Mouse (Mus musculus): Measurements from ENCODE around the gene Slc25a40. TPM values are rescaled to one million over a fixed set of nuclear protein-coding genes. Genes with fewer than 3 reads are reported as not detected.

Slc25a40 gene
- total RNA-seq (2021), result 1 to 10 TPM; 7.9 to 8.6 TPM
- long read RNA-seq, experiment 1, partial matches to known transcripts, result 1 of 9 reads
- long read RNA-seq, experiment 1, other reads (novel, unspliced or antisense), result 2 of 9 reads
- long read RNA-seq, experiment 2, partial matches to known transcripts, result 0 of 2 reads
- long read RNA-seq, experiment 2, other reads (novel, unspliced or antisense), result 0 of 2 reads

DNA sequence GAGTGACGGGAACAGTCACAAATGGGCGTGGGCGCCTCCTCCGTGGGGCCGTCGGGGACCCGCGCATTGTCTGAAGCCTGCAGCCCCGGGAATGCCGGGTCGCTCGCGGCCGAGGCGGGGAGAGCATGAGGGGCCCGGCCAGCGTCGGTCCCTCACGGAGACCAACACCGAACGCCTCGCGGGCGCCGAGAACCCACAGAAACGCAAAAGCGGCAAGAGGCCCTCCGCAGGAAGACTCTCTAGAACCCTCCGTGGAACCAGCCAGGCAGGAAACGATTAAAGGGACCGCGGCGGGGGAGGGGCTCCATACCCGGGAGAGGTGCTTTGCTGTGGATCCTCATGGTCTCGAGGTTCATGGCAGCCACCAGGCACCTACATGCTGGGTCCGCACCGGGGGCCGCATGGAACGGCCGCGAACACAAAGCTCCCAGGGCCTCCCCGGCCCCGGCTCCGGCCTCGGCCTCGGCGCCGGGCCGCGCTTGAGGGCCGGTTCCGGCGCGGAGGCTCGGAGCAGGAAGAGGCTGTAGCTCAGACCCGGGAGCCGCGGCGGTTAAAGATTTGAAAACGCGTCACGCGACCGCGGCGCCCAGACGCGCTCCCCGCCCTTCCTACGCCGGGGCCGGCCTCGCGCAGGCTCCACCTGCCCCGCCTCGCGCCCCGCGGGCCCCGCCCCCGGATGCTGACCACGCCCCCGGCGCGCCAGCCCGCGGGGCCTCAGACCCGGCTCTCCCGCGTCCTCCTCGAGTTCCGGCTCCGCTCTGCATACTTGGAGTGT, at the start of gene Slc25a40, which contains the start of gene Dbf4:
Slc25a40 (plus strand) TSS at position 694 of the 775 bp plus-strand sequence.
Dbf4 (minus strand) TSS at position 560 of the 775 bp plus-strand sequence.
- peak; percentile 92 to 95 for DNase-seq

DNA sequence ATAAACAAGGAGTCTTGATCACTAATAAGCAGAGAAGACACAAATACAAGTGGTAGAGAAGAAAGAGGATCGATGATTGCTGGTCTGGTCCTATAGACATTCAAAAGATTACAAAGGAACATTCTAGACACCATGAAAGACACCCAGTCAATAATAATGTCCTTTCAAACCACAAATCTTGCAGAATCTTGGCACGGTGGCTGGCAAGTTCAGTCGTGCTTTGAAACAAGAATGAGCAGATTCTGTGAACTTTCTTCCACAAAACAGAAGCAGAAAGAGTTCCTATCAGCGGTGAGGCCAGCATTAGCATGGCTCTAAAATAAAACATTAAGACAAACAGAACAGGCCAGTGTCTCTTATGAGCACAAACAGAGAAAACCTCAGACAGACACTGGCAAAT, 49.2 kb upstream of the Slc25a40 start:
- DNase-seq, result no peak

DNA sequence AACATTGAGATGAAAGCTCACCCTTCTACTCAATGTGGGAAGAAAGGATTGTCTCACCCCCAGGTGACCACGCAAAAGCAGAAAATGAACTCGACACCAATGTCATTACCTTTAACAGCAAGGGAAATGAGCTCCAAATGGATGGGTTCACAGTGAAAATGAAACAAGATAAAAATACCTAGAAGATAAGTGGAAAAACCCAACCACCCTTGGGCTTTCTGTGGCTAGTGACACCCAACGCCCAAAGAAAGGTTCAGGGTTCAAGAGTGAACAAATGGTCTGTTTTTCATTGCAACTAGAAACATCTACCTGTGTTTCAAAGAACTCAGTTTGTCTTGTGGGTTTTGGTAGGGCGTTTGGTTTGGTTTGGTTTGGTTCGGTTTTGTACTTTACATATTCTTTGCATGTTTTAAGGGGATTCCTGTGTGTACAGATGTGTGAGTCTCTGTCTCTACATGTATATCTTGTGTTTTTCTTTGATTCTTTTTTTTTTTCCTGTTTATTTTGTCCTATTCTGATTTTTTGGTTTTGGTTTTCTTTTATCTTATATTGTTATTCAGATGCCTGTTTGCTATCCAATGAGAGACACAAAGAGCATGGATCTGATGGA, 48.2 kb upstream of the Slc25a40 start:
- no peak for DNase-seq

DNA sequence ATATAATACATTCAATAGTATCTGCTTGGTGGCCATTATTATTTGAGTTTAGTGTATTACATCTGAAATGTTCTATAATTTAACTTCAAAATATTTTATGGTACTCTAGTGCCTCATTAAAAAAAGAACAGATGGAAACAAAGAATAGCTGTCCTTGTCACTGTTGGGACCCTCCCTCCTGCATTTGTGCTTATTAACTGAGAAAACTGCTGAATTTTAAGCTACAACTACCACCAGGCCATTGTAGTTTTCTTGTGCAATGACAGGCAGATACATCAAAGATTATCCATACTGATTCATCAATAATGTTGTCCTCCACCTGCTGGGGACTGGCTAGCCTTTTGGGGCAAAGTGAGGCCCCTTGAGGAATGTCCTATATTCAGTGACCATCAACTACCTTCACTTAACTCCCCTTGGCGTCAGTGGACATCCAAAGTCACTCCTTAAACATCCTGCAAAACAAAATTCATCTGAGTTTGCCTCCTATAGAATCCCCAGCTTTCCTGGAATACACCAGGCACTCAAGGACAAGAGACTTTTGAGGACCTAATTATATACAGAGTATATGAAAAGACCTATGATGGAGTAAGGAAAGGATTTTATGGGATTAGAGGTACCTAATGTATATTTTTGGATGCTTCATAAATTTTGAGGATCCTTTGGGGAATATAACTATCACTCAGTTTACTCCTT, 28.6 kb upstream of the Slc25a40 start:
- no peak for DNase-seq

DNA sequence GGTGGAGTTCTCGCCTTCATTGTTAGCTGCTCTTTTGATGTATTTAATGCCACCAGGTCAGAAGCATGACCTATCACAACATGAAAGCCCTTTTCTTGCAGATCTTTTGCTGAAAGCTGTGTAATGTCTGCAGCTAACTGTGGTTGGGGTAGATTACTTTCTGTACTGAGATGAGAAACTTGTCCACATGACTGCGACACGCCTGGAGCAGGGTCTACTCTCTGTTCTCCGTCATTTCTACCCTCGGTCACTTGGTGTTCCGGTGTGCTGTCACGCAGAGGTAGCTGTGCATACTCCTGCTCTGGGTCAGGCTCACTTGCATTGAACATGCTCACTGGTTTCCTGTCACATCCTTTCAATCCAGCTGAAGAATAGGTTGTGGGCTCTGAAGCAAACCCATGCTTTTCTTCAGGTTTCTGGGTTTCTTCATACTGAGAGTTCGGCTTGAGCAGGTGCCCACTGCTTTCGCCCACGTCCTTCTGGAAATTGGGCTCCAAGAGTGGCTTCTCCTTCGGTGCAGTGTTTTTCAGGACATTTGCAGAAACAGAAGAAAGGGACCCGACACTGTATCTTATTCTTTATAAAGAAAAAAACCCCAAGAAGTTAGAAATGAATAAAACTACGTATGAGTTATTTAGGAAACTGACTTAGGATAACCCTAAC, 24.9 kb upstream of the Slc25a40 start:
- DNase-seq, result no peak

DNA sequence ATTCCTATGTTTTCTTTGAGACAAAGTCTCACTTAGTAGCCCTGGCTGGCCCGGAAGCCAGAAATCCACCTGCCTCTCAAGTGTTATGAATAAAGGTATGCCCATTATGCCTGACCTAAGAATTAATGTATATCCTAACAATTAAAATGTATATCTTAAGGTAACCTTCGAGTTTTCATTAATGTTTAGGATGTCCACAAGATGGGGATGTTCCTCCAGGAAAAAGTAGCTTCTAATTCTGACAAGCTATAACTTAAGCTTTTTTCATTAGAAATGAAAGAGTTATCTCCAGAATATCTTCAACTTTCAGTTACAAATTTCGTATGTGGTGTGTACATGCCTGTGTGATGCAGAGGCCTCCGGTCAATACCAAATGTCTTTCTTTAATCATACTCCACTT, 13.9 kb upstream of the Slc25a40 start:
- no peak for DNase-seq

DNA sequence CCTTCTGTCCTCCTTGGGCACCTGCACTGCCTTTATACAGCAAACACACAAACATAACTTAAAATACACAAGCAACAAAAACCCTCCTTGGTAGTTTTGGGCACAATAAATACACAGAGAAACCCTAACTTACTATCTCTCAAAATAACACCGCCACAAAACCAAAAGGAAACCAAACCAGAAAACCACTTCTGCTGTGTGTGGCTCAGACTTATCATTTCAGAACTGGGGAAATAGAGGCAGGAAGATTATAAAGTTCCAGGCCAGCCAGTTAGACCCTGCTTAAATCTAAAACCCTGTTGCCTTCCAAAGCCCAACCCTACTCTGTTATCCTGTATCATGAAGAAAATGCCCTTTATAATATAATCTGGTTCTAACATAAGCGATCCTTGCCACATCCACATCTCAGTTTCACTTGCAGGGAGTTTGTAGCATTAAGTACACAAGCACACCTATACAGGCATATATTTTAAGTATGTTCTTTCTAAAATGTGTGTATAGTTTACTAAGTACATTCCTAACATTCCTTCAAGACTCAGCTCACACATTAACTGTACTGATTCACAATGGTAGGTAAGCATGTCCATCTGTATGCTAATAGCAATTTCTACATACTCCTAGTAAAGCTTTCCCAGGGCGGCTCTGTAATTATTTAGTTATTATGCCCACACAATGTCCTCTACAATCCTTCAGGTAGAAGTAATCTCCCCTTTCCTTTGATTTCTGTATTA, 5.8 kb upstream of the Slc25a40 start:
- no peak for DNase-seq

DNA sequence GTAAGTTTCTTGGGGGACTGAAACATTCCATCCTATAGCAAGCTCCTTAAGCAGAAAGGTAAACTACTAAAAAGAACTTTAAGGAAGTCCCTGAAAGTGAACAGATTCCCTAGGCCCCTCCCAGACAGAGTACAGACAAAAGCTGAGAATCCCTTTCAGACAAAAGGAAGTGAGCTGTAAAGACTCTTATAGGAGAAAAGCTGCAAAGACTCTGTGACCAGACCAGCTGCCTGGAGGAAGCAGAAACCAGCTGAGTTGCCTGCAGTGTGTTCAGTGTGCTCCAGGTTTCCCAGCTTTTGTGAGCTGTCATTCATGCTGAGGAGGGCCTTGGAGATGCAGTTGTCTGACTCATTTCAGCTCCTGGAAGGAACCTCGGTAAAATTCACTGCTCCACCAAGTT, 5.2 kb upstream of the Slc25a40 start:
- DNase-seq, result no peak

DNA sequence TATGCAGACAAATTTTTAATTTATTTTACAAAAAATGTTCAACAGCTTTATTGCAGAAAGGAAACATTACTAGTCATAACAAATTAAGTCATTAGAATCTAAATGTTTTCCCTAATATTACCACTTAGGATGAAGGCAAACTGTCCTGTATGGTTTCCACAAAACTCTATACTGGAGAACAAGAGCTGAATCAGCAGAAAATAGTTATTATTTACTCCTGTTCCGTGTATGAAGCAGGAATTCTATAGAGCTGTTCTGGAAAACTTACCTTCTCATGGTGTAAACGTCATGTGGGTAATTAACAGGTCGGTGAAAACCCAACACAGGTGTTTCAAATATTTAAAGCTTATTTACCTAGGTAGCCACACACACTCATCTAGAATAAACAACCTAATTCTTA, 1.2 kb upstream of the Slc25a40 start:
- DNase-seq, result no peak

DNA sequence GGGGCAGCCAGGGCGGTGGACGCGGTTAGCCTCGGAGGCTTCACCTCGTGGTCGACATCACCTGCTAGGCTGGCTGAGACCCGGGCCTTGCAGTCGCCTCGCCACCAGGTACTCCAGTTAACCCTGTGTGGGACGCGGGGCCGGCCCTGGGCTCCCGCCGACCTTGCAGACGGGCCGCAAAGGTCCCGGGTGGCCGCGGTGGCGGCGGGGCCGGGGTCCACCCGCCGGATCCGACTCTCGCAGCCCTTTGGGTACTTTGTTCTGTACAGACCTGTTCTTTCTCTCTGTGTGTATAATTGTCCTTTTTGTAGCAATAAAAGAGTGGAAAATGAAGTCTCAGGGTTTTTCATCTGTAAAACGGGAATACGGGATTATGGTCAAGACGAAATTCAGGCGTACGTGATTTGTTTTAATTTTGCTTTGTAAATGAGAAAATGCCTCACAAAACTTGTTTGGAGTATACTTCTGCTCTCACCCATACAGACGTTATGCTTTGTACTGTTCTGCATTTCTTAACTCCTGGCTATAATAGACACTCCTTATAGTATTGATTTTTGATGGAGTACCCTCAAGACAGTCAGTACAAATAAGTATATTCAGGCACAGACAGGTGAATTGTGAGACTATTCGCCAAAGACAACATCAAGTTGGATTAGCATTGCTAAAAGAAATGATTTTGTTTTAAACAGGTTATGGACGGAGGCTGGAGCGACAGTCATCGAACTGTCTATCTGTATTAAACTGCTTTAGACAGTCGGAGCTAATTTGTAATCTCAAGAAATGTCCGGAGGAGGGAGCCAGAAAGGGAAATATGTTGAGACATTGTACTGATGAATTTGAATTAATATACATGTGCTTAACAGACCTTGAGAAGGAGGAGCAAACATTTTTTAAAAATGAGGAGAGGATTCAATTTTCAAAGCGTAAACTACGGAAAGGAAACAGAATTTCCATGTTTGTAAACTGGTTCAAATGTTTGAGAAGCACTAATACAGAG, 580 bp downstream of the Slc25a40 start:
- DNase-seq, result peak in 1 of 2 experiments; percentile 11

DNA sequence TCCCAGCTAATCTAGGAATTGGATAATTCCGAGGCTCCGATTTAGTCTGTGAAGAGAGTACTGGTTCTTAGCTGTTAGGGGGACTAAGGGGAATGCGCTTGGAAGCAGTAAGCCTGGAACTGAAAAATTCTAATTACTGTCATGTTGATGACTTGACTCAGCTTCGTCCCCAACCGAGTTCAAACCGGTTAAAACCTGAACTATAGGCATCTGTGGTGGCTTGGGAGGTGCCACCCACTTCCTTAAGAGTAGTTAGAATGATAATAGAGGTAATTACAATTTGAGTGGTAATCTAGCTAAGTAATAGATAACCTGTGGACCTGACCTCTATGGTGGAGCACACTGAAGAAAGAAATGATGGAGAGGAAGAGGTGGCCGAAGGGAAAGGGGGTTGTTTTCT, 1.5 kb downstream of the Slc25a40 start:
- DNase-seq, result no peak

DNA sequence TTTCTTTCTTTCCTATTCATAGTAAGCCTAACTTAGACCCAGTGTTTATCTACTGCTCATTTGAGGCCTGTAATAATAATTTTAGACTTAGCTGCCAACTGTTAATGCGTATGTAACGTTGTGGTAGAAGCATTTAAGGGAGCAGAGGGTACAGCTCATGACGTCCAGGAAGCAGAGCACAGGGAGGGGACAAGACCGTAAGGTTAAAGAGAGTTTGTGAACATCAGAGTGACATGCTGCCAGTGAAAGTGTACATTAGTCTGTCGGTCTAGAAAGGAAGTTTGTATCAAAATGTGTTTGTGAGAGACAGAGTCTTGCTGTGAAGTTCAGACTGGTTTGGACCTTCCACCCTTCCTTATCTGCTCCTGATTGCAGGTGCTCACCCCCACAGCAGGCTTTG, 3.2 kb downstream of the Slc25a40 start:
- no peak for DNase-seq

DNA sequence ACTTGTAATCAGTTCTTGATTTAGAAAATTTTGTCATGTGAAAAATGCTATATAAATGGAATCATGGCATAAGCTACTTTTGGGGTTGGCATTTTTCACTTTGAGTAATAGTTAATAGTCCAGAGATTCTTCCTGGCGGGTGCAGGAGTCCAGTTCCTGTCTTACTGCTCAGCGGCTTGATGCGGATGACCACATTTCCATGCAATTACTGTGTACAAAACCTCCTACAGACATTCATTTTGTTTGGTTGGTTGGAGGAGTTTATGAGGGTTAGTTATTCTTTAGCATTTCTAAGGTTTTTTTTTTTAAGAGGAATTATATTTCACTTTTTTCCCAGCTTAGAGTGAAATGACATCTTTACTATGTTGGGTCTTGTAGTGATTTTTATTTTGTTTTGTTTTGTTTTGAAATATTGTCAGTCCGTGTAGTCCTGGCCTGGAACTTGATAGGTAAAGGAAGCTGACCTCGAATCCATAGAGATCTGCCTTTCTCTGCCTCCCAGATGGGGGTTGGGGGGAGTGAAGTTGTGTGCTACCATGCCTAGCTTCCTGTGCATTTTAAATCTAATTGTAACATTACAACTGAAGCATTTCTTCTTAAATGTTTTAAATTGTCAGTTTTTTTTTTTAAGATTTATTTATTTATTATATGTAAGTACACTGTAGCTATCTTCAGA, 15.0 kb downstream of the Slc25a40 start:
- no peak for DNase-seq

DNA sequence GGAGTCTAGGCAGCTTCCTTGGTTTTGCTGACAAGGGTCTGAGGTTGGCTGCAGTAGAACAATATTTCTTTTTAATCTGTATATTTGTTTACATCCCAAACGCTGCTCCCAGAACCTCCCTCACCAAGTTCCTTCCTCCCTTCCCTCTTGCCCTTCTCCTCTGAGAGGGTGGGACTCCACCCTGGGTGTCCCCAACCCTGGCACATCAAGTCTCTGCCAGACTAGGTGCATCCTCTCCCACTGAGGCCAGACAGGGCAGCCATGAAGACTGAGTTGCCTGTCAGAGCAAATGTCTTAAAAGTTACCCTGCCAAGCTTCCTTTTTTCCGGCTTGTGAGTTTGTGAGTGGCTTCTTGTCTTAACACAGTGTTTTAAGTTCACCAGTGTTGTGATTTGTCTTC, 16.4 kb downstream of the Slc25a40 start:
- DNase-seq, result no peak

DNA sequence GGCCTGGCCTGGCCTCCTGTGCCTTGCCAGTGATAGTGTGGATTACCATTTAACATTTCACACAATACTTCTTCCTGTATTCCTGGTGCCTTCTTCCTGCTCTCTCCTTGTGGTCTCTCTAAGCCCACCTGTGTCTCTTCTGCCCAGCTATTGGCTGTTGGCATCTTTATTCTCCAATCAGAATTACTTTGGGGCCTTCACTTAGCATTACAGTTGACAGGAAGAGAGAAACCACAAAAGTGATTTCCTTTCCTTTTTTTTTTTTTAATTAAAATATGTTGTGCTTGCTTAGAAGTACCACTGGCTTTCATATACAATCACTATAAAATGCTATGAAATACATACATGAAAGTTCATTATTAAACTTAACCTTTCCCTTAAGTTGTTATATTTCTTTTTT, 32.9 kb downstream of the Slc25a40 start:
- DNase-seq, result no peak

DNA sequence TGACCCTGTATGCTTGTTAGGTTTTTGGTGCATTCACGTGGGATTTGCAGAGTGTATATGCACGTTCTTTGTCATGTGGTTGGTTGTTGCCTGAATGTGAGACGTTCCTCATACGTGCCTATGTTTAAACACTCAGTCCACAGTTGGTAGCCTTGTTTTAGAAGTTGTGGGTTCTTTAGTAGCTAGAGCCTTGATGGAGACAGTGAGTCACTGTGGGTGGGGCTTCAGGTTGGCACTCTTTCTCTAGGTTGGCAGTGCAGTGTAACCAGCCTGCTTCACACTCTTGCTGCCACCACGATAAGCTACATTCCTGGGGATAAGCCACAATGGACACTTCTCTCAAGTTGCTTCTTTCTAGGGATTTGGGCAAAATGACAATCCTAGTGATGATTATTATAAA, 33.9 kb downstream of the Slc25a40 start:
- DNase-seq, result no peak

DNA sequence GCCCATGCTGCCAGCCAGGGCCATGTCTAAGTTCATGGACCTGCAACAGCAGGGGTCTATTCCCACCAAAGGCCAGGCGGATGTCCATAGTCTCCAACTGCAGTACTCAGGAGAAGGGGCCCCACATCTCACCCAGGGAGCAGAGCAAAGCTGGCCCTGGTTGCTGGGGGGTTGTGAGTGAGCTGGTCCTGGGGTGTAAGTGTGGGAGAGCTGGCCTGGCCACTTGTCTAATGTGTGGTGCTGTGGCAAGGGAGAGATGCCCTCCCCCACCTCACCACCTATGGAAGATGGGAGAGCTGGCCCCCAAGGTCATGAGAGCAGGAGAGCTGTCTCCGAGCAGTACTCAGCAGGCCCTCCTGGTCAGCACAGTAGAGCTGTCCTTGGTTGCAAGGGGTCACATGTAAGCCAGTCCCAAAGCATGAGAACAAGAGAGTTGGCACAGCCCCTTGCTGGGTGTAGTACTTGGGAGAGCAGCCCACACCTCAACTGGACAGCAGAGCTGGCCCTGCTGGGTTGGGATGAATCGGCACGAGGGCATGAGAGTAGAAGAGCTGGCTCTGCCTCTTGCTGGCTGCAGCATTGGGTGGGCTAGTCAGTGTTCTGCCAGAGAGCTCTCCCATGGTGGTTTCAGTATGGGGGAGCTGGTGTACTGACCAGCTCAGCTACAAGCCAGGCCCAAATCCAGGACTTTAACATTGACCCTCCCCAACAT, 65.5 kb downstream of the Slc25a40 start:
- no peak for DNase-seq

DNA sequence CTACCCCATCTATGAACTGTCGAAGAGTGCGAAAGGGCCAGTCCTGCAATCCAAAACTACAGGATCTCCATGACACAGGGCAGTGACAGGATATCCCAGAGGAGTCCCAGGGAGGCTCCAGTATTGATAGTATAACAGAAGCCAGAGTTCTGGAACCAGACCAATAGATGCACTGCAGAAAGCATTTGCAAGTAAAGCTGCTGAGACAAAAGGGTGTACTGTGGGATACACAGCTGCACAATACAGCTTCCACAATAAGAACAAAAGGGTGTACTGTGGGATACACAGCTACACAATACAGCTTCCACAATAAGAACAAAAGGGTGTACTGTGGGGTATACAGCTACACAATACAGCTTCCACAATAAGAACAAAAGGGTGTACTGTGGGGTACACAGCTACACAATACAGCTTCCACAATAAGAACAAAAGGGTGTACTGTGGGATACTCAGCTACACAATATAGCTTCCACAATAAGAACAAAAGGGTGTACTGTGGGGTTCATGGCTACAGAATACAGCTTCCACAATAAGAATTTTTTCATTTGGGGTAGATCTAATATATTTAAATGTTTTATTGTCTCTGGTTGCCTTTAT, 66.1 kb downstream of the Slc25a40 start:
- no peak for DNase-seq

Measured in heart, adult 18-20 months (tissue).